Mouse (Mus musculus): ENCODE measurements around the gene Rasal2.

DNA sequence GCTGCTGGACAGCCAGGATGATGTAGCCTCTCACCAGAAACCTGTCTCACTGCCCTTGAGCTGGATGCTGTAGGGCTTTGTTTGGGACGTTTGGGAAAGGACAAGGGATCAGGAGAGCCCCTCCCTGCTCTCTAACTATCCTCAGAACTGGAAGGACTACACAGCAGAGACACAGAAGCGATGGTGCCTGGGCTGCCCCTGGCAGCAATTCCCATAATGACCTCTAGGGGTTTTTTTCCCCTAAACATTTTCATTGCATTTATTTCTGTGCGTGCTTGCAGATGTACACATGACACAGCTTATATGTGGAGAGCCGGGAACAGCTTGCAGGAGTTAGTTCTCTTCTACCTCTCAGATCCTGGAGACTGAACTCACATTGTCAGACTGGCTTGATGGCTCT is 320.3 kb downstream of the Rasal2 start:
- TF ChIP-seq POLR2A (IDR thresholded peaks at IDR 0.05; ENCODE audit: control insufficient read depth, low read depth, low read length) = no peak
- no peak for TF ChIP-seq CTCF (IDR thresholded peaks at IDR 0.05; ENCODE audit: control insufficient read depth, insufficient read depth, insufficient replicate concordance, low read depth, low read length)
